Mouse (Mus musculus) forebrain, embryonic 12.5 days (tissue): ENCODE data around the gene Orai2. TPM values are rescaled to one million over a fixed set of nuclear protein-coding genes. Genes with fewer than 3 reads are reported as not detected.
A peak's percentile ranks its signal among the peaks of the same experiment; 100 is the strongest.
"Not testable (repeated sequence)": the region's sequence is repeated elsewhere in the genome, so short reads cannot be mapped to it uniquely, and the experiment has no call there.

ENCODE experiments used
- ATAC-seq: fragments of 200-750 bp; cut with Nextera tagmentation; 2 replicates; pipeline ENCODE4 v1.8.0; 2017; ENCODE audit warnings: moderate TSS enrichment; ENCODE audit not compliant: low FRiP score
- H3K27ac ChIP-seq: fragments of 300-500 bp; sonication (generic); 2 replicates; pipeline ENCODE4 v1.5.1; 2016; ENCODE audit warnings: mild to moderate bottlenecking
- H3K27me3 ChIP-seq: fragments of 300-500 bp; sonication (generic); 2 replicates; pipeline ENCODE4 v1.6.1; 2016; ENCODE audit warnings: mild to moderate bottlenecking
- H3K36me3 ChIP-seq: fragments of 300-500 bp; sonication (generic); replicated peaks from 2 replicates; pipeline ENCODE4 v1.6.1; 2016; ENCODE audit warnings: mild to moderate bottlenecking
- H3K4me1 ChIP-seq: fragments of 300-500 bp; sonication (generic); 2 replicates; pipeline ENCODE4 v1.6.1; 2016
- H3K4me2 ChIP-seq: fragments of 300-500 bp; sonication (generic); 2 replicates; pipeline ENCODE4 v1.6.1; 2016; ENCODE audit warnings: mild to moderate bottlenecking, moderate library complexity
- H3K4me3 ChIP-seq: fragments of 300-500 bp; sonication (generic); replicated peaks from 2 replicates; pipeline ENCODE4 v1.5.1; 2016; ENCODE audit warnings: mild to moderate bottlenecking
- H3K9ac ChIP-seq: fragments of 300-500 bp; sonication (generic); 2 replicates; pipeline ENCODE4 v1.6.1; 2016; ENCODE audit warnings: mild to moderate bottlenecking
- H3K9me3 ChIP-seq: fragments of 300-500 bp; sonication (generic); 2 replicates; pipeline ENCODE4 v1.6.1; 2016
- WGBS: fragments of 180-500 bp; shearing (Covaris S2); methylation state at CpG from one replicate; pipeline ENCODE4 v1.1.7; 2016; 5-methylcytosine and 5-hydroxymethylcytosine counted together
- microRNA-seq: library from miRNA; unstranded; fragments of <30 nt; microRNA quantifications from one replicate; pipeline ENCODE4, GENCODE M21; 2017
- polyA plus RNA-seq: library from polyadenylated mRNA; unstranded; fragments of >200 nt; fragmentation: Nextera tagmentation; extraction: Ambion mirVana; gene quantifications from 2 replicates; pipeline ENCODE4 v1.2.1, GENCODE M21; 2016

Orai2 gene
- polyA plus RNA-seq, 1 experiment from 2014 or later: 14.7 TPM

- H3K27me3 ChIP-seq: no peaks in the 10 kb centered on the region
- peak within 1 kb of the TSS; percentile 89 for H3K4me2 ChIP-seq
- no peaks in the 10 kb centered on the region for H3K9me3 ChIP-seq
- peaks cover 18% of the 10 kb centered on the region for H3K36me3 ChIP-seq
- H3K9ac ChIP-seq: peak within 1 kb of the TSS; percentile 82
- H3K4me3 ChIP-seq: peak within 1 kb of the TSS; percentile 91
- H3K4me1 ChIP-seq: peaks cover 24% of the 10 kb centered on the region
- peak; percentile 95 for ATAC-seq
- 4% methylated on average over 42 of the region's 42 CpGs for WGBS
- H3K27ac ChIP-seq: peak within 1 kb of the TSS; percentile 71
Observed at GRCm38 (mm10) chr5:136115891-136116783, 54.4 kb downstream of the Orai2 start, which contains the start of gene Polr2j. Gene Polr2j, plus strand, starts transcription at chr5:136116631.

- not testable (repeated sequence) for H3K9ac ChIP-seq, ATAC-seq, H3K9me3 ChIP-seq, H3K36me3 ChIP-seq, H3K4me3 ChIP-seq, H3K27ac ChIP-seq, H3K4me2 ChIP-seq, H3K27me3 ChIP-seq
- 59% methylated on average over 4 of the region's 4 CpGs for WGBS
- peaks cover 24% of the 10 kb centered on the region for H3K4me1 ChIP-seq
Observed at GRCm38 (mm10) chr5:136113546-136113945, 57.0 kb downstream of the Orai2 start.

GRCm38 (mm10) chr5:136109042-136109441 is 61.5 kb downstream of the Orai2 start:
- H3K4me2 ChIP-seq: no peak overlapping the region
- peaks cover 3% of the 10 kb centered on the region; the same call in 1 of the 2 replicates for H3K9me3 ChIP-seq
- no peaks in the 10 kb centered on the region for H3K36me3 ChIP-seq
- no peak overlapping the region for H3K9ac ChIP-seq
- H3K27me3 ChIP-seq: 0 out of 2 replicates have a peak, but pooled peaks cover under 1% of the 10 kb centered on the region
- no peaks in the 10 kb centered on the region for H3K4me1 ChIP-seq
- H3K27ac ChIP-seq: no peak overlapping the region
- no peak overlapping the region for H3K4me3 ChIP-seq
- ATAC-seq: no peak
- 88% methylated on average over 3 of the region's 3 CpGs for WGBS

- Histone ChIP-seq H3K4me3 (no peak overlapping the region), H3K36me3 (no peaks in the 10 kb centered on the region), H3K4me1 (no peaks in the 10 kb centered on the region), H3K9ac (no peak overlapping the region), H3K27ac (no peak overlapping the region), H3K4me2 (no peak overlapping the region), H3K27me3 (peaks cover 6% of the 10 kb centered on the region), H3K9me3 (peaks cover 3% of the 10 kb centered on the region; the same call in 1 of the 2 replicates)
- WGBS: 60% methylated on average over 2 of the region's 2 CpGs
- ATAC-seq: no peak
Observed at GRCm38 (mm10) chr5:136108486-136108885, 62.0 kb downstream of the Orai2 start.

- ATAC-seq: no peak
- Histone ChIP-seq H3K27ac (no peak overlapping the region), H3K4me1 (peaks cover 10% of the 10 kb centered on the region), H3K27me3 (peaks cover 35% of the 10 kb centered on the region), H3K4me2 (no peak overlapping the region), H3K36me3 (no peaks in the 10 kb centered on the region), H3K4me3 (no peak overlapping the region), H3K9ac (no peak overlapping the region), H3K9me3 (peaks cover 3% of the 10 kb centered on the region; the same call in 1 of the 2 replicates)
- WGBS: 79% methylated on average over 5 of the region's 5 CpGs
Observed at GRCm38 (mm10) chr5:136104511-136104910, 66.0 kb downstream of the Orai2 start.

GRCm38 (mm10) chr5:136102099-136102820 is 68.3 kb downstream of the Orai2 start:
- peak; percentile 87 for ATAC-seq
- WGBS: 6% methylated on average over 41 of the region's 41 CpGs
- Histone ChIP-seq H3K4me1 (peaks cover 10% of the 10 kb centered on the region), H3K27ac (no peak overlapping the region), H3K27me3 (peaks cover 43% of the 10 kb centered on the region), H3K4me2 (peak overlapping the region; percentile 64), H3K4me3 (peak overlapping the region; percentile 33), H3K9me3 (peaks cover 3% of the 10 kb centered on the region; the same call in 1 of the 2 replicates), H3K9ac (peak overlapping the region; percentile 46), H3K36me3 (no peaks in the 10 kb centered on the region)

- Histone ChIP-seq H3K36me3 (no peaks in the 10 kb centered on the region), H3K27me3 (peaks cover 44% of the 10 kb centered on the region), H3K4me2 (no peak overlapping the region), H3K4me3 (no peak overlapping the region), H3K27ac (no peak overlapping the region), H3K4me1 (peaks cover 17% of the 10 kb centered on the region), H3K9me3 (no peaks in the 10 kb centered on the region), H3K9ac (no peak overlapping the region)
- ATAC-seq: no peak
- WGBS: 85% methylated on average over 10 of the region's 10 CpGs
Observed at GRCm38 (mm10) chr5:136098536-136098935, 72.0 kb downstream of the Orai2 start.

Small RNAs within 50 kb of the gene (microRNA-seq; reads per million reads assigned to microRNA genes)
- not detected for gene Mir7035

Other genes with a start within 250 kb of the Orai2 start
- gene Ywhag, start 236.1 kb downstream of the Orai2 start, polyA plus RNA-seq: 410 and 460 TPM in 2 replicates
- gene Ssc4d, start 196.2 kb downstream of the Orai2 start, polyA plus RNA-seq: 1.1 and 1.7 TPM in 2 replicates
- 0.28 TPM in 1 of 2 replicates, not detected in the other for gene Zp3, start 190.6 kb downstream of the Orai2 start, polyA plus RNA-seq
- 29.7 and 32.9 TPM in 2 replicates for gene Dtx2, start 175.9 kb downstream of the Orai2 start, polyA plus RNA-seq
- not detected in 2 replicates for gene Upk3b, start 132.2 kb downstream of the Orai2 start, polyA plus RNA-seq
- 0.32 and 0.92 TPM in 2 replicates for gene Upk3bl, start 116.2 kb downstream of the Orai2 start, polyA plus RNA-seq
- 6.2 and 8.0 TPM in 2 replicates for gene Rasa4, start 86.8 kb downstream of the Orai2 start, polyA plus RNA-seq
- gene Polr2j, start 54.1 kb downstream of the Orai2 start, polyA plus RNA-seq: 246 and 256 TPM in 2 replicates
- 44.2 and 46.1 TPM in 2 replicates for gene Lrwd1, start 34.6 kb downstream of the Orai2 start, polyA plus RNA-seq
- 20.6 and 21.9 TPM in 2 replicates for gene Alkbh4, start 34.6 kb downstream of the Orai2 start, polyA plus RNA-seq
- 71.0 and 80.1 TPM in 2 replicates for gene Prkrip1, start 28.2 kb upstream of the Orai2 start, polyA plus RNA-seq
- 19.6 and 21.7 TPM in 2 replicates for gene Sh2b2, start 75.8 kb upstream of the Orai2 start, polyA plus RNA-seq